Mouse (Mus musculus) macrophage (primary cell): Measurements from ENCODE around the gene Pigr. TPM values are rescaled to one million over a fixed set of nuclear protein-coding genes. Genes with fewer than 3 reads are reported as not detected.

ENCODE experiments used
- H3K27ac ChIP-seq: fragments of 350-480 bp; formaldehyde crosslinking; 2 replicates; pipeline ENCODE4 v1.9.0; 2021
- H3K36me3 ChIP-seq: fragments of 350-480 bp; formaldehyde crosslinking; 2 replicates; pipeline ENCODE4 v1.9.0; 2021; ENCODE audit errors: inconsistent target
- H3K4me3 ChIP-seq: fragments of 350-480 bp; formaldehyde crosslinking; 2 replicates; pipeline ENCODE4 v1.9.0; 2021; ENCODE audit errors: inconsistent target
- H3K79me2 ChIP-seq: fragments of 350-480 bp; formaldehyde crosslinking; 2 replicates; pipeline ENCODE4 v1.9.0; 2021; ENCODE audit errors: inconsistent target
- WGBS: methylation state at CpG from one replicate; pipeline ENCODE4 v1.1.7; 2026; ENCODE audit warnings: inconsistent platforms; ENCODE audit not compliant: missing documents; 5-methylcytosine and 5-hydroxymethylcytosine counted together
- polyA plus RNA-seq: library from polyadenylated mRNA; stranded (reverse); fragments of 250-400 nt; gene quantifications from 3 replicates; pipeline ENCODE4 v1.2.4, GENCODE M21; 2018; ENCODE audit warnings: inconsistent platforms

Pigr gene
- polyA plus RNA-seq, 1 experiment from 2014 or later: not detected

- no peak within 1 kb of the TSS for H3K4me3 ChIP-seq
- no peaks in the 10 kb centered on the region for H3K79me2 ChIP-seq
- no peaks in the 10 kb centered on the region for H3K36me3 ChIP-seq
- no peak within 1 kb of the TSS for H3K27ac ChIP-seq
These were observed 60.9 kb downstream of the Pigr start, which contains the start of gene Il24 for GRCm38 (mm10) chr1:130887354-130887753. TSS of gene Il24 (minus strand) at chr1:130887454.

- WGBS: 80% methylated on average over 1 of the region's 1 CpGs
- no peak overlapping the region for H3K27ac ChIP-seq
- H3K79me2 ChIP-seq: no peaks in the 10 kb centered on the region
These were observed 66.0 kb downstream of the Pigr start for GRCm38 (mm10) chr1:130892446-130892845.

GRCm38 (mm10) chr1:130893329-130894040 lies 67.0 kb downstream of the Pigr start:
- Histone ChIP-seq H3K36me3 (no peaks in the 10 kb centered on the region), H3K4me3 (no peak overlapping the region), H3K79me2 (no peaks in the 10 kb centered on the region), H3K27ac (no peak overlapping the region)
- 90% methylated on average over 9 of the region's 9 CpGs for WGBS

More at GRCm38 (mm10) chr1:130892446-130892845, 66.0 kb downstream of the Pigr start:
- Histone ChIP-seq H3K36me3 (no peaks in the 10 kb centered on the region), H3K4me3 (no peak overlapping the region)

GRCm38 (mm10) chr1:130894468-130894867 lies 68.0 kb downstream of the Pigr start:
- Histone ChIP-seq H3K4me3 (no peak overlapping the region), H3K79me2 (no peaks in the 10 kb centered on the region), H3K27ac (no peak overlapping the region), H3K36me3 (no peaks in the 10 kb centered on the region)
- 95% methylated on average over 6 of the region's 6 CpGs for WGBS

Other genes starting within 250 kb of the Pigr start
- gene Zp3r, start 197.1 kb upstream of the Pigr start, polyA plus RNA-seq: not detected in 3 replicates
- not detected in 3 replicates for gene C4bp, start 165.1 kb upstream of the Pigr start, polyA plus RNA-seq
- 0.13 TPM in 1 of 3 replicates, not detected in the others for gene Gm29427, start 110.9 kb upstream of the Pigr start, polyA plus RNA-seq
- 2.8 to 3.3 TPM (median 3.0 TPM) in 3 replicates for gene Yod1, start 109.4 kb upstream of the Pigr start, polyA plus RNA-seq
- 6.0 to 10.1 TPM (median 7.7 TPM) in 3 replicates for gene Pfkfb2, start 97.4 kb upstream of the Pigr start, polyA plus RNA-seq
- gene AA986860, start 94.7 kb upstream of the Pigr start, polyA plus RNA-seq: 0.35 to 0.75 TPM (median 0.52 TPM) in 3 replicates
- gene Fcamr, start 25.8 kb upstream of the Pigr start, polyA plus RNA-seq: not detected in 3 replicates
- gene Fcmr, start 39.0 kb downstream of the Pigr start, polyA plus RNA-seq: 0.49 TPM in 1 of 3 replicates, not detected in the others
- gene Il24, start 60.8 kb downstream of the Pigr start, polyA plus RNA-seq: not detected in 3 replicates
- not detected in 3 replicates for gene Il20, start 84.8 kb downstream of the Pigr start, polyA plus RNA-seq
- gene Il19, start 113.4 kb downstream of the Pigr start, polyA plus RNA-seq: not detected in 3 replicates
- gene Il10, start 193.2 kb downstream of the Pigr start, polyA plus RNA-seq: 4.4 to 10.1 TPM (median 5.1 TPM) in 3 replicates